Mouse (Mus musculus): ENCODE measurements around the gene Pus7l. TPM values are rescaled to one million over a fixed set of nuclear protein-coding genes. Genes with fewer than 3 reads are reported as not detected.
"Not testable (repeated sequence)": the region's sequence is repeated elsewhere in the genome, so short reads cannot be mapped to it uniquely, and the experiment has no call there.

The Pus7l gene
- polyA plus RNA-seq, 1 experiment from 2014 or later = 4.8 TPM

DNA sequence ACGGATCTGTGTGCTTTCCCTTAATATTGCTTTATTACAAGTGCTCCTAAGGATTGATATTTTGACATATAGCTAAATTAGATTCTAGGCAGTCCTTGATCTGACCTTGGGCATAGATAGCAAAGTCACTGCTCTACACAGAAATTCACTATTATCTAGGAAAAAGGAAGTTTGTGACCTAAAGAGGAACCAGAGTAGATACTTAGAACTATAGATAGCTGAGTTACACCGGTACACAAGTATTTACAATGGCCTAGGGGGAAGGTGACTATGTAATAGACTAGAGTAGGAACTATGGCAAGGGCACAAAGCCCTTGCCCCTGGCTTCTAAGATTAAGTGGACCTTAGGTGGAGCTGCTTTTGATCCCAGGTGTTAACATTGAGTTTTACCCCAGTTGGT lies 55.3 kb downstream of the Pus7l start:
- not testable (repeated sequence) for H3K36me3 ChIP-seq (ENCODE audit: control insufficient read depth, insufficient read depth); H3K4me3 ChIP-seq (replicated peaks; ENCODE audit: low read length); H3K9me3 ChIP-seq (ENCODE audit: control insufficient read depth, low read length); ATAC-seq; H3K27me3 ChIP-seq (replicated peaks; ENCODE audit: control insufficient read depth, insufficient read depth, low read length); H3K4me1 ChIP-seq (replicated peaks; ENCODE audit: control insufficient read depth, insufficient read depth, low read length); H3K9ac ChIP-seq (replicated peaks; ENCODE audit: low read depth, low read length); H3K4me2 ChIP-seq (ENCODE audit: low read length); H3K27ac ChIP-seq (ENCODE audit: low read length)
- WGBS = 93% methylated on average over 2 of the region's 2 CpGs

DNA sequence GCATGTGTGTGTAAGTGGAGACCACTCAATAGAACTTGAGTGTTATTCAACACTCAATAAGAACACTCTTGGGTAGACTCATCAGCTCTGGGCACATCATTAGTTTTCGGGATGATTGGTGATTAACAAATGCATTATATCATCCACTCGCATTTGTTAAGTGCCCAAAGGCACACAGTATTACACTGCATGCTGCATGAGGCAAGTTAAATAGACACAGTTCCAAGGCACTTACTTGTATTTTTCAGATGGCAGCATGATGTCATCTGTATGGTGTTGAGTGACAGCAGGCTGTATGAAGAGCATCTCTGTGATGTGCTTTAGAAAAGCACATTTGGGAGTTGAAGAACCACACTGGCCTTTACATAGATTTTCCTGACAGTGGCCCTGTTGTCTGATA lies 60.8 kb downstream of the Pus7l start:
- Histone ChIP-seq H3K4me1 (replicated peaks; ENCODE audit: control insufficient read depth, insufficient read depth, low read length) (peaks cover 9% of the 10 kb centered on the region), H3K9ac (replicated peaks; ENCODE audit: low read depth, low read length) (no peak overlapping the region), H3K4me2 (ENCODE audit: low read length) (no peak overlapping the region), H3K9me3 (ENCODE audit: control insufficient read depth, low read length) (no peaks in the 10 kb centered on the region), H3K4me3 (replicated peaks; ENCODE audit: low read length) (no peak overlapping the region), H3K27ac (ENCODE audit: low read length) (no peak overlapping the region), H3K36me3 (ENCODE audit: control insufficient read depth, insufficient read depth) (no peaks in the 10 kb centered on the region), H3K27me3 (replicated peaks; ENCODE audit: control insufficient read depth, insufficient read depth, low read length) (no peaks in the 10 kb centered on the region)
- WGBS = 24% methylated on average over 2 of the region's 2 CpGs
- no peak for ATAC-seq

DNA sequence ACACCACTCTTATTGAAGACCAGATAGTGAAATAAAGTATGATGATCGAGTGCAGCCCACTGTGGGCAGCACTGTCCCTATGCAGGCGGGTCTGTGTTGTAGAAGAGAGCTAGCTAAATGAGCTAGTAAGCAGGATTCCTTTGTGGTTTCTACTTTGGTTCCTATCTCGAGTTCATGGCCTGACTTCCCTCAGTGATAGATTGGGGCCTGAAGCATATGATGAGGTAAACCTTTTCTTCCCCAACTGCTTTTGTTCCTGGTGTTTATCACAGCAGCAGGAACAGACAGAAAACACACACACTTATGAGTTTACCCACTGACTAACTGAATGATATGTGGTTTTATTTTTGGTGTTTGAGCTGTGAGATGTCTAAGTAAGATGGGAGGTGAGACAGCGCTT lies 62.6 kb downstream of the Pus7l start:
- Histone ChIP-seq H3K27ac (ENCODE audit: low read length) (no peak overlapping the region), H3K9ac (replicated peaks; ENCODE audit: low read depth, low read length) (no peak overlapping the region), H3K4me3 (replicated peaks; ENCODE audit: low read length) (no peak overlapping the region), H3K4me1 (replicated peaks; ENCODE audit: control insufficient read depth, insufficient read depth, low read length) (peaks cover 12% of the 10 kb centered on the region), H3K36me3 (ENCODE audit: control insufficient read depth, insufficient read depth) (no peaks in the 10 kb centered on the region), H3K27me3 (replicated peaks; ENCODE audit: control insufficient read depth, insufficient read depth, low read length) (no peaks in the 10 kb centered on the region), H3K4me2 (ENCODE audit: low read length) (no peak overlapping the region), H3K9me3 (ENCODE audit: control insufficient read depth, low read length) (no peaks in the 10 kb centered on the region)
- ATAC-seq = no peak
- WGBS = 95% methylated on average over 4 of the region's 4 CpGs

DNA sequence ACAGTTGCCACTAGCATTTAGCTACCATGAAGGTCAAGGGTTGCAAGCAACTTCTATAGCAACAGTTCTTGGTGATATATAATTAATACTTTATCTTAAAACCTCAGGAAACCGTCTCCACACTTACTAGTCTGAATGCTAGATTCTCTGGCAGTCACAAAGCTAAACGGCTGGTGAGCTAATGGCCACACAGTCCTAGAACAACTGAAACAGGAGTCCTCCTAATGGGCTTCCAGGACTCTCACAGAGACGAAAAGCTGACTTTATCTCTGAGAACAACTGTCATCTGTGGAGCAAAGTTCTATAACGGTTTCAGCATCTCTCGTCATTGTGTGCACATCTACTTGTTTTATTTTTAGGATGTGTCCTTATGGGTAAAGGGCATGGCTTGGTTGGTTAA lies 63.1 kb downstream of the Pus7l start:
- Histone ChIP-seq H3K4me2 (ENCODE audit: low read length) (no peak overlapping the region), H3K27ac (ENCODE audit: low read length) (no peak overlapping the region), H3K4me3 (replicated peaks; ENCODE audit: low read length) (no peak overlapping the region), H3K9ac (replicated peaks; ENCODE audit: low read depth, low read length) (no peak overlapping the region), H3K9me3 (ENCODE audit: control insufficient read depth, low read length) (no peaks in the 10 kb centered on the region), H3K4me1 (replicated peaks; ENCODE audit: control insufficient read depth, insufficient read depth, low read length) (peaks cover 12% of the 10 kb centered on the region), H3K27me3 (replicated peaks; ENCODE audit: control insufficient read depth, insufficient read depth, low read length) (no peaks in the 10 kb centered on the region), H3K36me3 (ENCODE audit: control insufficient read depth, insufficient read depth) (no peaks in the 10 kb centered on the region)
- no peak for ATAC-seq
- 81% methylated on average over 5 of the region's 5 CpGs for WGBS

DNA sequence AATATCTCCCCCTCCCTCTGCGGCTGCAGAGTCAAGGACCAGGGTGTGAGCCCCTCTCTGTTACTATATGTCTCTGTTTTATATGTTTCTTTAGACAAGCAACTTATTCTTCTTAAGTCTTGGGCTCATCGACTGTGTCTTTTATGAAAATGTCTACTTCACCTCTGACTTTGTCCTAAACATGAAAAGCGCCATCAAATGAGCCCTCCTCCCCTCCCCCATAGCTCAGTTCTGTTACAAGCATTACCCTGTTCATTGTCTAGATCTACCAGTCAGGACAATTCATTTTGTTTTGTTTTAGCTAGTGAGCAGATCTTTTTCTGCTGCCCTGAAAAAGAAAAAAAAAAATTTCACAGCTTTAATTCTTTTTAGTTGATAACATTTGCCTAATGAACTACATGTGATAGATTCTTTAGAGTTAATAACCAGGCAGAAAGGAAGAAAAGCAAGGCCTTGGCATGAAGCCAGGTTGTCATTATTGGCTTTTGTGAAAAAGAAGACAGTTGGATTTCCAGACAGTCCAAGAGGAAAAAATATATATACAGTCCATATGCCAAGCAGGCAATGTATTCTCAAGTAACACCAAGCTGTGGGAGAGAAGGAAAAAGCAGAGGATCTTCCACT lies 63.7 kb downstream of the Pus7l start:
- H3K4me2 ChIP-seq (ENCODE audit: low read length) = no peak overlapping the region
- H3K27me3 ChIP-seq (replicated peaks; ENCODE audit: control insufficient read depth, insufficient read depth, low read length) = no peaks in the 10 kb centered on the region
- no peak overlapping the region for H3K4me3 ChIP-seq (replicated peaks; ENCODE audit: low read length)
- H3K4me1 ChIP-seq (replicated peaks; ENCODE audit: control insufficient read depth, insufficient read depth, low read length) = peaks cover 12% of the 10 kb centered on the region
- H3K36me3 ChIP-seq (ENCODE audit: control insufficient read depth, insufficient read depth) = no peaks in the 10 kb centered on the region
- no peak overlapping the region for H3K27ac ChIP-seq (ENCODE audit: low read length)
- H3K9ac ChIP-seq (replicated peaks; ENCODE audit: low read depth, low read length) = no peak overlapping the region
- 27% methylated on average over 3 of the region's 3 CpGs for WGBS
- ATAC-seq = no peak
- H3K9me3 ChIP-seq (ENCODE audit: control insufficient read depth, low read length) = no peaks in the 10 kb centered on the region

DNA sequence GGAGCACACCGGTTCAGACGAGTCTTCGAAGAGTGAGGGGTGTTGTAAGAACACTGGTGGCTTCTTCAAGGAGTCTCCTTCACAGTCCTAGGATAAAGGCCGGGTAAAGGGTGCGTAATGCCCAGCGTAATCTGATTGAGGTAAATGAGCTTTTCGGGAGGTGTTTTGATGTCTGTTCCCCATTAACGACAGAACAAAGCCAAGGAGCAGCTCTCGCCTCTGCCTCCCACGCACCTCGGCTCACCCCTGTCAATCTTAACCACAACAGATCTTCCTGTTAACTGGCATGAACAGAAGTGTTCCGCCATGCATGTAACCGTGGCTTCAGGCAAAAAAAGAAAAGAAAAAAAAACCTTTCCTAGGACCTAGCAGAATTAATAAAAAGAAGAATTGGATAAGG lies 64.6 kb downstream of the Pus7l start:
- Histone ChIP-seq H3K9me3 (ENCODE audit: control insufficient read depth, low read length) (no peaks in the 10 kb centered on the region), H3K36me3 (ENCODE audit: control insufficient read depth, insufficient read depth) (no peaks in the 10 kb centered on the region), H3K4me1 (replicated peaks; ENCODE audit: control insufficient read depth, insufficient read depth, low read length) (peaks cover 12% of the 10 kb centered on the region), H3K27me3 (replicated peaks; ENCODE audit: control insufficient read depth, insufficient read depth, low read length) (no peaks in the 10 kb centered on the region), H3K4me3 (replicated peaks; ENCODE audit: low read length) (no peak overlapping the region), H3K27ac (ENCODE audit: low read length) (no peak overlapping the region), H3K4me2 (ENCODE audit: low read length) (no peak overlapping the region), H3K9ac (replicated peaks; ENCODE audit: low read depth, low read length) (no peak overlapping the region)
- WGBS = 12% methylated on average over 13 of the region's 13 CpGs
- ATAC-seq = no peak

DNA sequence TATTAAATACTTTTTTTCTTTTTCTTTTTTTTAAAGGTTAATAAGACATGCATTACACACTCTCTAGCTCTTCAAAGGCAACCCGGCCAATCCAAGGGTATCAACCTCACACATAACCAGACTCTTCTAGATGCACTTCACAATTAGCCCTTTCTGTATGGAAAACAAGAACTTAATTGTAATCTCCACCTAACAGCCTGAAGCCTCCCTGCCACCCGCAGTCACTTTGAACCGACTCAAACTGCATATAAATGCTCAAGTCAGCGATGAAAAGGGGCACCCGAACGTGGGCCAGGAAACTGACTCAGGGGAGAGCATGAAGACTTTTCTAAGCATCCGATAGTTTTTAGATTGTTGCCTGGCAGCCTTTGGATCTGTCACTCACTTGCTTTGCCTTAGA lies 66.1 kb downstream of the Pus7l start:
- Histone ChIP-seq H3K36me3 (ENCODE audit: control insufficient read depth, insufficient read depth) (no peaks in the 10 kb centered on the region), H3K9me3 (ENCODE audit: control insufficient read depth, low read length) (no peaks in the 10 kb centered on the region), H3K4me2 (ENCODE audit: low read length) (no peak overlapping the region), H3K27ac (ENCODE audit: low read length) (no peak overlapping the region), H3K4me1 (replicated peaks; ENCODE audit: control insufficient read depth, insufficient read depth, low read length) (peaks cover 12% of the 10 kb centered on the region), H3K9ac (replicated peaks; ENCODE audit: low read depth, low read length) (no peak overlapping the region), H3K27me3 (replicated peaks; ENCODE audit: control insufficient read depth, insufficient read depth, low read length) (no peaks in the 10 kb centered on the region), H3K4me3 (replicated peaks; ENCODE audit: low read length) (no peak overlapping the region)
- 6% methylated on average over 7 of the region's 7 CpGs for WGBS
- peak; percentile 28; the same call in 1 of the 2 replicates for ATAC-seq

DNA sequence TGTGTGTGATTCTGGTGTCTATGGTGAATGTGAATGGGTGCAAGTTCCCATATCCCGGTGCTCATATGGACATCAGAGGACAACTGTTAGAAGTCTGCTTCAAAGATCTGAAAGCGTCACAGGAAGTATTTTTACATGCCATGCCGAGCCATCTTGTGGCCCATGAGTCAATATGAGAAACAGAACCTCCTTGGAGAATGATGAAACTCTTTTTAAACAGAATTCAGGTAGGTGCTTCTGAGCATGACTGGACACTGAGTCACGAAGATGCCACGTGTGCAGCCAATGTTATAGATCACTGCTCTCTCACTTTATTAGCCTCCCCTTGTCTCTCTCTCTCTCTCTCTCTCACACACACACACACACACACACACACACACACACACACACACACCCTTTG lies 67.4 kb downstream of the Pus7l start:
- Histone ChIP-seq H3K4me1 (replicated peaks; ENCODE audit: control insufficient read depth, insufficient read depth, low read length) (peaks cover 12% of the 10 kb centered on the region), H3K9me3 (ENCODE audit: control insufficient read depth, low read length) (no peaks in the 10 kb centered on the region), H3K27ac (ENCODE audit: low read length) (no peak overlapping the region), H3K27me3 (replicated peaks; ENCODE audit: control insufficient read depth, insufficient read depth, low read length) (no peaks in the 10 kb centered on the region), H3K4me2 (ENCODE audit: low read length) (no peak overlapping the region), H3K4me3 (replicated peaks; ENCODE audit: low read length) (no peak overlapping the region), H3K36me3 (ENCODE audit: control insufficient read depth, insufficient read depth) (no peaks in the 10 kb centered on the region), H3K9ac (replicated peaks; ENCODE audit: low read depth, low read length) (no peak overlapping the region)
- no peak for ATAC-seq
- WGBS = 93% methylated on average over 5 of the region's 5 CpGs
